Comparison of ENCODE assay signal across 32 mouse cellular contexts in genomic region chr6:122291264-122291663, GRCm38 (mm10). TPM values are rescaled to one million over a fixed set of nuclear protein-coding genes. Genes with fewer than 3 reads are reported as not detected.
"Had no signal": no experiment of that assay in that cellular context is flagged by ENCODE, and none has a peak within 500 bp of the region (broad histone marks: within the 10 kb centered on the region; RNA-seq: fewer than 3 reads in every experiment).

No protein-coding gene starts in this region.

- H3K4me2 ChIP-seq: heart, embryonic 12.5 days; hindbrain, embryonic 12.5 days; hindbrain, embryonic 14.5 days; intestine, embryonic 15.5 days; liver, embryonic 11.5 days had no signal

- H3K36me3 ChIP-seq: heart, embryonic 10.5 days; heart, embryonic 12.5 days; hindbrain, embryonic 10.5 days; hindbrain, embryonic 12.5 days; intestine, embryonic 15.5 days had no signal

- H3K9me3 ChIP-seq: heart, embryonic 10.5 days; heart, embryonic 12.5 days; hindbrain, embryonic 10.5 days; hindbrain, embryonic 12.5 days; intestine, embryonic 15.5 days had no signal

- H3K4me1 ChIP-seq: heart, embryonic 12.5 days; hindbrain, embryonic 10.5 days; hindbrain, embryonic 12.5 days; intestine, embryonic 15.5 days had no signal

- H3K27ac ChIP-seq: gastrocnemius, adult 2 months; heart, embryonic 10.5 days; hindbrain, embryonic 10.5 days; hindbrain, embryonic 12.5 days; hindbrain, embryonic 14.5 days; intestine, embryonic 15.5 days; kidney, postnatal 0 days; liver, embryonic 14.5 days had no signal

- H3K9ac ChIP-seq: heart, embryonic 12.5 days; hindbrain, embryonic 12.5 days; hindbrain, embryonic 14.5 days; intestine, embryonic 15.5 days; liver, embryonic 14.5 days had no signal

- ATAC-seq: hindbrain, embryonic 16.5 days; intestine, embryonic 15.5 days; intestine, postnatal 0 days had no signal

- H3K27me3 ChIP-seq: hindbrain, embryonic 12.5 days; intestine, embryonic 15.5 days had no signal

- DNase-seq: gastrocnemius, adult 2 months; gastrocnemius, postnatal 10 days; gastrocnemius, postnatal 25 days; heart, adult 18-20 months; heart, postnatal 10 days; heart, postnatal 4 days; kidney, adult 18-20 months; kidney, adult 8-10 months; kidney, postnatal 14 days; kidney, postnatal 36 days; layer of hippocampus, adult 9-11 months; layer of hippocampus, postnatal 36 days; liver had no signal

- H3K4me3 ChIP-seq: gastrocnemius, adult 2 months; heart, embryonic 10.5 days; heart, embryonic 12.5 days; hindbrain, embryonic 10.5 days; hindbrain, embryonic 12.5 days; intestine, embryonic 15.5 days had no signal

RNA-seq across cellular contexts. Expression of gene Klrg1, which starts 8.6 kb away (rescaled TPM):
- total RNA-seq: gastrocnemius, adult 2 months; gastrocnemius, postnatal 10 days; gastrocnemius, postnatal 25 days; gastrocnemius, postnatal 4 days; granulocyte monocyte progenitor cell, adult 5-6 weeks; heart, adult 8-10 months; heart, postnatal 10 days; heart, postnatal 25 days; heart, postnatal 4 days had no signal
- polyA plus RNA-seq: heart, embryonic 10.5 days; heart, embryonic 12.5 days; heart, embryonic 14.5 days; heart, embryonic 16.5 days; intestine, embryonic 15.5 days; kidney, embryonic 14.5 days; liver, embryonic 11.5 days; liver, embryonic 14.5 days; liver, embryonic 16.5 days had no signal
